Mouse (Mus musculus) liver, adult 2 months (tissue): Measurements from ENCODE around the gene Prkaa1. TPM values are rescaled to one million over a fixed set of nuclear protein-coding genes. Genes with fewer than 3 reads are reported as not detected.
"Not testable (repeated sequence)": the region's sequence is repeated elsewhere in the genome, so short reads cannot be mapped to it uniquely, and the experiment has no call there.

ENCODE experiments used
- DNase-seq: peaks from one replicate; pipeline ENCODE4 v3.0.0-alpha.2; 2011; ENCODE audit warnings: low read depth, low spot score; ENCODE audit errors: extremely low read depth
- H3K27ac ChIP-seq: fragments of 200-500 bp; replicated peaks from 2 replicates; pipeline ENCODE4 v1.5.1; 2012; ENCODE audit warnings: low read depth, mild to moderate bottlenecking, control low read depth, inconsistent platforms, low read length; ENCODE audit not compliant: insufficient read depth
- H3K27me3 ChIP-seq: fragments of 200-500 bp; 2 replicates; pipeline ENCODE4 v1.6.1; 2012; ENCODE audit warnings: mild to moderate bottlenecking, moderate library complexity, low read length, inconsistent platforms; ENCODE audit not compliant: control insufficient read depth, insufficient read depth
- H3K36me3 ChIP-seq: fragments of 200-500 bp; 2 replicates; pipeline ENCODE4 v1.6.1; 2012; ENCODE audit warnings: low read length, inconsistent platforms; ENCODE audit not compliant: control insufficient read depth, insufficient read depth
- H3K4me1 ChIP-seq: fragments of 200-500 bp; 2 replicates; pipeline ENCODE4 v1.6.1; 2011; ENCODE audit warnings: low read length; ENCODE audit not compliant: control insufficient read depth, insufficient read depth
- H3K4me3 ChIP-seq: fragments of 200-500 bp; 2 replicates; pipeline ENCODE4 v1.5.1; 2011; ENCODE audit warnings: low read depth, mild to moderate bottlenecking, control low read depth, low read length, moderate library complexity; ENCODE audit not compliant: insufficient read depth
- H3K79me2 ChIP-seq: fragments of 200-500 bp; 2 replicates; pipeline ENCODE4 v1.6.1; 2012; ENCODE audit warnings: inconsistent platforms, mild to moderate bottlenecking, low read length, moderate library complexity; ENCODE audit not compliant: control insufficient read depth, insufficient read depth
- H3K9ac ChIP-seq: fragments of 200-500 bp; 2 replicates; pipeline ENCODE4 v1.6.1; 2012; ENCODE audit warnings: low read depth, mild to moderate bottlenecking, control low read depth, inconsistent platforms, low read length
- CTCF ChIP-seq: fragments of 200-500 bp; IDR thresholded peaks from 2 replicates; pipeline ENCODE4 v1.5.1; 2011; ENCODE audit warnings: low read depth, low read length, control low read depth
- POLR2A ChIP-seq: fragments of 200-500 bp; IDR thresholded peaks from 2 replicates; pipeline ENCODE4 v1.6.1; 2011; ENCODE audit warnings: low read length, control low read depth; ENCODE audit not compliant: insufficient read depth; ENCODE audit errors: extremely low read depth
- WGBS: fragments of 180-500 bp; shearing (Covaris S2); methylation state at CpG from one replicate; pipeline ENCODE4 v1.1.7; 2018; 5-methylcytosine and 5-hydroxymethylcytosine counted together
- polyA plus RNA-seq: library from polyadenylated mRNA; depleted of rRNA; stranded (reverse); fragments of >200 nt; gene quantifications from 2 replicates; pipeline ENCODE4 v1.2.3, GENCODE M21; 2012
- total RNA-seq: library from RNA; depleted of rRNA; stranded (reverse); fragments of >200 nt; gene quantifications from 2 replicates; pipeline ENCODE4 v1.2.3, GENCODE M21; 2014

The Prkaa1 gene
- total and polyA plus RNA-seq, 2 experiments: 1.8 to 7.8 TPM

- H3K27ac ChIP-seq: no peak overlapping the region
- DNase-seq: no peak
- H3K27me3 ChIP-seq: no peaks in the 10 kb centered on the region
- WGBS: 63% methylated on average over 2 of the region's 2 CpGs
- no peaks in the 10 kb centered on the region for H3K79me2 ChIP-seq
- H3K4me3 ChIP-seq: no peak overlapping the region
- TF ChIP-seq CTCF (no peak), POLR2A (no peak)
- peaks cover 4% of the 10 kb centered on the region for H3K36me3 ChIP-seq
- H3K9ac ChIP-seq: no peak overlapping the region
- no peaks in the 10 kb centered on the region for H3K4me1 ChIP-seq
These were observed 16.2 kb upstream of the Prkaa1 start for GRCm38 (mm10) chr15:5127487-5127886.

DNA sequence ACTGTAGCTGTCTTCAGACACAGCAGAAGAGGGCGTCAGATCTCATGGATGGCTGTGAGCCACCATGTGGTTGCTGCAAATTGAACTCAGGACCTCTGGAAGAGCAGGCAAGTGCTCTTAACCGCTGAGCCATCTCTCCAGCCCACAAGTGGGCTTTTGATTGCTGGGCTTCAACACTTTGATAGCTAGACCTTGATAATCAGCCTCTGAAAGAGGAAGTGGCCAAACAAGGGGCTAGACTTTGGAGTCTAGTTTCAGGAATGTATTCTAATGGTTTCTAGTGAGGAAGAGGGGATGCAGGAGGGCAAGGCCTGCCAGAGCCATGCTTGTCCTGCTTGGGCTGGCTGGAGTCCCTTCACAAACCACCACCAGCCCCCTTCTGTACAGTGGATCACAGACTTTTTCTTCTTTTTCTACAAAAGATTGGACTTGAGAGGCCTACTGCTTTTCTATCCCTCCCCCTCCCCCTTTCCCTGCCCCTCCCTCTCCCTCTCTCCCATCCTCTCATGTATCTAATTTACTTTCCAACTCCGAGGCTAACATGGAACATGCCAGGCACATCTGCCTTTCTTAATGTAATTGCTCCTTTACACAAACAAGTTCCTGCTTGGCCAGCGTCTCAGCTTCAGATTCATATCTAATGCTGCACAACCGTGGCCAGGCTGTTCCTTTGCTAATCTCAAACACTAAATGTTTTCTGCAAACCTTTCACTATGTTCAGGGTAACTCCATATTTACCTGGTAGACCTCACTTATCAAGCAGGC lies 15.3 kb upstream of the Prkaa1 start:
- Histone ChIP-seq H3K4me3 (no peak overlapping the region), H3K27ac (no peak overlapping the region), H3K9ac (no peak overlapping the region), H3K79me2 (no peaks in the 10 kb centered on the region), H3K27me3 (no peaks in the 10 kb centered on the region), H3K4me1 (no peaks in the 10 kb centered on the region), H3K36me3 (peaks cover 2% of the 10 kb centered on the region; the same call in 1 of the 2 replicates)
- 79% methylated on average over 5 of the region's 5 CpGs for WGBS
- TF ChIP-seq CTCF (no peak), POLR2A (no peak)
- DNase-seq: no peak

GRCm38 (mm10) chr15:5129111-5129805 lies 14.4 kb upstream of the Prkaa1 start:
- no peaks in the 10 kb centered on the region for H3K27me3 ChIP-seq
- H3K4me3 ChIP-seq: no peak overlapping the region
- WGBS: 94% methylated on average over 12 of the region's 12 CpGs
- H3K27ac ChIP-seq: no peak overlapping the region
- H3K36me3 ChIP-seq: no peaks in the 10 kb centered on the region; the same call in 1 of the 2 replicates
- no peaks in the 10 kb centered on the region for H3K4me1 ChIP-seq
- no peak for DNase-seq
- no peak overlapping the region for H3K9ac ChIP-seq
- TF ChIP-seq CTCF (no peak), POLR2A (no peak)
- H3K79me2 ChIP-seq: no peaks in the 10 kb centered on the region

DNA sequence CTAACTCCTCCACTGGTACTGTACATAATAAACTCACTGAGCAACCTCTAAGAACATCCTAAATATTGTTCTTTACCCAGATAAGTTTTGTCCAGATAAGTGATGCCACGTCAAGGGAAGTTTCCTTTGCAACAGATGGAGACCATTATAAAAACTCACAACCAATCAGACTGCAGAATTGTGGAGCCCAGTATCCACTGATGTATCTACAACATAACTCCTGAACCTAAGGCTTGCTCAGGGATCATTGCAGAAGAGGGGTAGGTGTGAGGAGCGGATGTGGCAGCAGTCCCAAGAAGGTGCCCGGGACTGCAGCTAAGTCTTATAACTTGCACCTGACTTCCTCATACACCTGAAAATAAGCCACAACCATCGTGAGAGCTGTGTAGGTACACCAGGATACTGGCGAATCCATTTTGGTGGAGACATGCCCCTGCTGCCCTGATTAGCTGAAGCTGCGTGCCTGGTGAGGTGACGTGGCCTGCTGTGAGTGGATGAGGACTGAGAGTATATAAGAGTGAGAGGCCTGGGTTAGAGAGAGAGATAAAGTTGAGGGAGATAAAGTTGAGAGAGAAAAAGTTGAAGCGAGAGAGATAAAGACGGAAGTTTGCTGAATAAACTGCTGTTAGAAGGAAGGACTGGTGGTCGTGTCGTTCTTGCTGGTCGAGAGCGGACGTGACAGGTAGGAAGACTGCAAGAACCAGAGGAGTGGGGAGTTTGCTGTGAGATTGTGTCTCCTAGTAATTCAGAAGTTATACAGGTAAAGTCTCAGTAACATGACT lies 12.6 kb upstream of the Prkaa1 start:
- whole genome bisulfite sequencing: 86% methylated on average over 14 of the region's 14 CpGs
- H3K4me3 ChIP-seq, H3K79me2 ChIP-seq, H3K27me3 ChIP-seq, H3K36me3 ChIP-seq, H3K9ac ChIP-seq, H3K27ac ChIP-seq, DNase-seq, H3K4me1 ChIP-seq: not testable (repeated sequence)

DNA sequence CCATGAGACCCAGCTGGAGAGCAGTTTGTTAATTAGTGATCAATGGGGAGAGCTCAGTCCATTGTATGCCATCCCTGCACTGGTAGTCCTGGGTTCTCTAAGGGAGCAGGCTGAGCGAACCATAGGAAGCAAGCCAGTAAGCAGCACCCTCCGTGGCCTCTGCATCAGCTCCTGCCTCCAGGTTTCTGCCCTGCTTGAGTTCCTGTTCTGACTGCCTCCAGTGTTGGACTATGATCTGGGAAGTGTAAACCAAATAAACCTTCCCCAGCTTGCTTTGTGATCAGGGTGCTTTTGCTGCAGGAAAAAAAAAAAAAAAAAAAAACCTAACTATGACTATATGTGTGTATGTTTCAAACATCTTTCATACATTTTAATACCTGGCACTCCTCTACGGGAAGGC lies 10.4 kb upstream of the Prkaa1 start:
- no peak for DNase-seq
- no peaks in the 10 kb centered on the region for H3K36me3 ChIP-seq
- no peak for TF ChIP-seq CTCF
- no peak for TF ChIP-seq POLR2A
- H3K4me3 ChIP-seq: no peak overlapping the region
- H3K79me2 ChIP-seq: no peaks in the 10 kb centered on the region
- no peaks in the 10 kb centered on the region for H3K27me3 ChIP-seq
- H3K9ac ChIP-seq: no peak overlapping the region
- WGBS: 52% methylated on average over 3 of the region's 3 CpGs
- no peaks in the 10 kb centered on the region for H3K4me1 ChIP-seq
- no peak overlapping the region for H3K27ac ChIP-seq
